Mouse (Mus musculus): ENCODE results near the gene Urm1.
A peak's percentile ranks its signal among the peaks of the same experiment; 100 is the strongest.
"Not testable (repeated sequence)": the region's sequence is repeated elsewhere in the genome, so short reads cannot be mapped to it uniquely, and the experiment has no call there.

The Urm1 gene

DNA sequence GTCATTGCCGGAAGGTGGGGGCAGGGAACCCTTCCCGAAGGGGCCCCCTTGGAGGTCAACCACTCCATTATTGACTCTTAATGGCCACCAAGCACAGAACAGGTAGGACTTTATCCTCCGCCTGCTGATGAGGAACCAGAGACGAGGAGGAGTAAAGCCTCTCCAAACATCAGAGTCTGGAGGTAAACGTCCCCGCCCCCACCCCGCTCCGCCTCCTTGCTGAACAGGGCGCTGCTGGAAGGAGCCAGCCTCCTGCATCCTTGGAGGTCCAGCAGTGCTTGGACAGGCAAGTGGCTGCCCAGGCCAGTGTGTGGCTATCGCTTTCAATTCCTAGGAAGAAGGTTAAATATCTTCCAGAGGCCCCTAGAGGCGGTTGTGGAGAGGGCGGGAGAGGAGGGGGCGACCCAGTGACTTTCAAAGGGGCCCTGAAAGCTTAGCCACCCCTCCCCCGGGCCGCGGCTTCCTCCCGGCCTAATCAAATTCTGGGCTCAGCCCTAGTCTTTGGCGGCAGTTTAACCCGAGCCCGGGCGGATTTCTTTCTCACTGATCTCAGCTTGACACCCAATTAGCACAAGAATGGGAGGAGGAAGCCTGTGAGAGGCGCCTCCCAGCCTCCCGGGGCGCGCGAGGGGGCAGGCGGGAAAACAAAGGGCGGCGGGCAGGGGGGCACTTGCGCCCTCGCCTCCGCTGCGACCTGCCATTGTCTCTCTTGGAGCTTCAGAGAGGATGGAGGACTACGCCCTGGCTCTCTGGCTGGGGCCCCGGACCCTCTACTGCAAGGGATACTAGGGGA, at the start of gene Urm1:
TSS of gene Urm1 (plus strand) at position 51 of the 793 bp plus-strand sequence.
- DNase-seq (ENCODE audit: low read depth, low spot score), result peak; percentile 68

- no peak for DNase-seq (ENCODE audit: low read depth, low spot score)
Measured at GRCm38 (mm10) chr2:29770162-29770561, 49.7 kb upstream of the Urm1 start.

- peak; percentile 72 for DNase-seq (ENCODE audit: low read depth, low spot score)
Measured at GRCm38 (mm10) chr2:29771611-29772461, 48.0 kb upstream of the Urm1 start.

GRCm38 (mm10) chr2:29773323-29773722, 46.6 kb upstream of the Urm1 start:
- no peak for DNase-seq (ENCODE audit: low read depth, low spot score)

DNA sequence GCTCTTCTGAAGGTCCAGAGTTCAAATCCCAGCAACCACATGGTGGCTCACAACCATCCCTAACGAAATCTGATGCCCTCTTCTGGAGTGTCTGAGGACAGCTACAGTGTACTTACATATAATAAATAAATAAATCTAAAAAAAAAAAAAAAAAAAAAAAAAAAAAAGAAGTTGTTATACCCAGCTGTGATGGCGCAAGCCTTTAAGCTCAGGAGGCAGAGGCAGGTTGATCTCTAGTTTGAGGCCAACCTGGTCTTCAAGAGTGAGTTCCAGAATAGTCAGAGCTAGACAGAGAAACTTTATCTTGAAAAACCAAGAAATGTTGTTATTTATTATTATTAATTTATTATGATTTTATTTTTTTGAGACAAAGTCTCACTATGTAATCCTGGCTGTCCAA, 38.6 kb upstream of the Urm1 start:
- not testable (repeated sequence) for DNase-seq (ENCODE audit: low read depth, low spot score)

GRCm38 (mm10) chr2:29784290-29784689, 35.6 kb upstream of the Urm1 start:
- no peak for DNase-seq (ENCODE audit: low read depth, low spot score)

- peak; percentile 97 for DNase-seq (ENCODE audit: low read depth, low spot score)
Measured at GRCm38 (mm10) chr2:29787104-29787917, 32.6 kb upstream of the Urm1 start, which contains the start of gene Coq4. TSS of gene Coq4 (plus strand) at chr2:29787493.

- DNase-seq (ENCODE audit: low read depth, low spot score), result peak; percentile 77
Measured at GRCm38 (mm10) chr2:29787937-29788681, 31.8 kb upstream of the Urm1 start, which contains the start of gene Trub2. TSS of gene Trub2 (minus strand) at chr2:29788502.

GRCm38 (mm10) chr2:29792772-29793487, 26.9 kb upstream of the Urm1 start:
- no peak for DNase-seq (ENCODE audit: low read depth, low spot score)

GRCm38 (mm10) chr2:29802075-29802826, 17.6 kb upstream of the Urm1 start, which contains the start of gene Slc27a4:
TSS of gene Slc27a4 (plus strand) at chr2:29802634.
- DNase-seq (ENCODE audit: low read depth, low spot score), result peak; percentile 89

DNA sequence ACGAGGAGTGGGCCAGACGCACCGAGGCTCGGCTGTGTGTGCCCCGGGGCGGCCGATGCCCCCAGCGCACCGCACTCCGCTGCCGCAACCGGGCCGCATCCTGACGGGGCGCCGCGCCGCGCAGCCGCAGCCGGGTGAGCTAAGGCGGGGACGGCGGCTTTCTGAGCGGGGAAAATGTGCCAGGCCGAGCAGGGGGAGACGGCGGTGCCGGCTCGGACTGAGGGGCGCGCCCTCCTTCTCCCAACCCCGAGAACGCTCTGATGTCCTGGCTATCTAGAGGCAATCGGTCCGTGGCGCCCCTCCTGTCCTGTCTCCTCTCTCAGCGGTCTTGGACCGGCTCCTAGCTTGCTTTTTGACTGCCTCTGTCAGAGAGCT, 17.1 kb upstream of the Urm1 start:
- no peak for DNase-seq (ENCODE audit: low read depth, low spot score)

DNA sequence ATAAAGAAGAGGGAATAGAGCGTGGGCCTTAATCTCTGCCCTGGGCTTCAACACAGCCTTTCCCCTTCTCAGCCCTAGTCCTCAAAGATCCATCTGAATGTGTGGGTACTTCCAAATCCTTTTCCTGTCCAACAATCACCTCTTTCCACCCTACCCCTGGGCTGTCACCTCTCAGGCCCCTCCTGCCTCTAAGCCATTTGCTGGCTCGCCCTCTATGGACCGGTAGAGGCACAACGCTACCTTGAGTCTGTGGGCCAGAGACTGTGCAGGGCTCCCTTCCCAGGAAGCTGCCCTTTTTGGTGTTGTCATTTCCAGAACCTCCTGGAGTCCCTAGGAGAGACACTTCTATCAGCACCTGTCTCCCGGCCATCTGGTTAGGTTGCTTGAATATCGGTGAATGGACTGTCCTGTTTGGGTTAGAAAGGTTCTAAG, 16.5 kb upstream of the Urm1 start:
- DNase-seq (ENCODE audit: low read depth, low spot score), result peak; percentile 72

DNA sequence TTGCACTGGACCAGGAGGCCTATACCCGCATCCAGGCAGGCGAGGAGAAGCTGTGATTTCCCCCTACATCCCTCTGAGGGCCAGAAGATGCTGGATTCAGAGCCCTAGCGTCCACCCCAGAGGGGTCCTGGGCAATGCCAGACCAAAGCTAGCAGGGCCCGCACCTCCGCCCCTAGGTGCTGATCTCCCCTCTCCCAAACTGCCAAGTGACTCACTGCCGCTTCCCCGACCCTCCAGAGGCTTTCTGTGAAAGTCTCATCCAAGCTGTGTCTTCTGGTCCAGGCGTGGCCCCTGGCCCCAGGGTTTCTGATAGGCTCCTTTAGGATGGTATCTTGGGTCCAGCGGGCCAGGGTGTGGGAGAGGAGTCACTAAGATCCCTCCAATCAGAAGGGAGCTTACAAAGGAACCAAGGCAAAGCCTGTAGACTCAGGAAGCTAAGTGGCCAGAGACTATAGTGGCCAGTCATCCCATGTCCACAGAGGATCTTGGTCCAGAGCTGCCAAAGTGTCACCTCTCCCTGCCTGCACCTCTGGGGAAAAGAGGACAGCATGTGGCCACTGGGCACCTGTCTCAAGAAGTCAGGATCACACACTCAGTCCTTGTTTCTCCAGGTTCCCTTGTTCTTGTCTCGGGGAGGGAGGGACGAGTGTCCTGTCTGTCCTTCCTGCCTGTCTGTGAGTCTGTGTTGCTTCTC, 4.0 kb upstream of the Urm1 start:
- DNase-seq (ENCODE audit: low read depth, low spot score), result no peak

DNA sequence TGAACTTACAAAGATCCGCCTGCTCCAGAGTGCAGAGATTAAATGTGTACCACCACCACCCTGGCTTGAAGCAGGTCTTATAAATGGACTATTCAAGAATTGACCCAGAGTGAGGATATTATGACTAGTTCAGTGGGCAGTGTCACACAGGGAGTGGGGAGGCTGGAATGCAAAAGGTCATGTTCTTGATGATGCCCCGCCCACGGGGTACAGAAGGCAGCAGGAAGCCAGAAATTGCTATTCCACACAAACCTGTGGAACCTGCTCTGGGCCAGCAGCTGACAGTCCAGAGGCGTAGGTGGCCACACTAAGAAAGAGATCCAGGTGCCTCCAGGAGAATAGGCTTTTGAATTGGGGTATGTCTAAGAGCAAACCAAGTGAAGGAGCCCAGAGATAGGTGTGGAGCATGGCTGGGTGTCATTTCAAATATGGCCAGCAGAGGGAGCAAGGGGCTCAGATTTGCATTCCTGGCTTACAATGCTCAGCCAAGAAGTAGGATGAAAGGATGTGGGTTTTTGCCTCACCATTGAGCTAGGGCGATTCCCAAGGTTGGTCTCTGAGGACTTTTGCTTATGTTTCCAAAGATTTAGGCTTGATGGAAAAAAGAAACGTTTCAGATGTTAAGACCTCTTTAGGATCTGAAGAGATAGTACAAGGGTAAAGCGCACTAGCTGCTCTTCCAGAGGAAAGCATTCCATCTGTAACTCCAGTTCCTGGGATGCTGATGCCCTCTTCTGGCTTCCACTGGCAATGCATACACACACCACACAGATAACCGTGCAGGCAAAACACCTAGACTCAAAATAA, 2.2 kb upstream of the Urm1 start:
- peak; percentile 94 for DNase-seq (ENCODE audit: low read depth, low spot score)

- DNase-seq (ENCODE audit: low read depth, low spot score), result no peak
Measured at GRCm38 (mm10) chr2:29819363-29819762, 512 bp upstream of the Urm1 start.

DNA sequence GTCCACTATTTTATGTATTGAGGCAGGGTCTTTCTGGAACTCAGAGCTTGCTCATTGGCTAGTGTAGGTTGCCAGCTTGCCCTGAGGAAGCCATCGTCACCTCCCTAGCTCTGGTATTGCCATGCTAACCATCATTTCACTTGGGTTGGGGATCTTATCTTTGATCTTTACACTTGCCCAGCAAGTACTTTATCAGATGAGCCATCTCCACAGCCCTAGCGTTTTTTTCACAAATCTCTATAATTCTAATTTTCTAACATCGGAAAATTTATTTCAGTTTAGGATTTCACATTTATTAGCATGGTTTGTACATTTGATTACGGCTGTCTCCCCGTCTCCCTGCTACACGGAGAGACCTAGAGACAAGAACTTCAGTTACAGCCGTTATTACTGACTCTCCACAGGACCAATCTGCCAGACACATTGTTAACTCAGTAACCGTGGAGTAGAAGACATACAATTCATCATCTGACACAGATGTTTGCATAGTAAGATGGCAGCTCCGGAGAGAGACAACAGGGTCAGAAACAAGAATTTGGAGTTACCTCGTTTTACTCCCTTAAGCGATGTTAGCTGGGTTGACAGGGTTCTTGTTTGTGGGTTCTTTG, 6.5 kb downstream of the Urm1 start:
- peak; percentile 17 for DNase-seq (ENCODE audit: low read depth, low spot score)

- peak; percentile 99 for DNase-seq (ENCODE audit: low read depth, low spot score)
Measured at GRCm38 (mm10) chr2:29826926-29827708, 7.2 kb downstream of the Urm1 start.

All from 3T3-L1 (cell line).